Mouse (Mus musculus) kidney, adult 2 months (tissue): ENCODE measurements at regions not wholly inside any gene's neighbourhood (a gene's known extent, or its start where the extent isn't known, plus 50 kb on each side); places are given as distances from the start of the nearest gene placed in this dataset.

ENCODE experiments used
- CTCF ChIP-seq: fragments of 200-500 bp; conservative IDR thresholded peaks from 2 replicates; pipeline ENCODE4 v1.5.1; 2011; ENCODE audit warnings: low read depth, mild to moderate bottlenecking, control low read depth, low read length, moderate library complexity, mixed read lengths; ENCODE audit not compliant: insufficient read depth, insufficient read length
- POLR2A ChIP-seq: fragments of 200-500 bp; IDR thresholded peaks from one replicate; pipeline ENCODE4 v1.6.1; 2011; ENCODE audit warnings: low read depth, low read length, control low read depth

DNA sequence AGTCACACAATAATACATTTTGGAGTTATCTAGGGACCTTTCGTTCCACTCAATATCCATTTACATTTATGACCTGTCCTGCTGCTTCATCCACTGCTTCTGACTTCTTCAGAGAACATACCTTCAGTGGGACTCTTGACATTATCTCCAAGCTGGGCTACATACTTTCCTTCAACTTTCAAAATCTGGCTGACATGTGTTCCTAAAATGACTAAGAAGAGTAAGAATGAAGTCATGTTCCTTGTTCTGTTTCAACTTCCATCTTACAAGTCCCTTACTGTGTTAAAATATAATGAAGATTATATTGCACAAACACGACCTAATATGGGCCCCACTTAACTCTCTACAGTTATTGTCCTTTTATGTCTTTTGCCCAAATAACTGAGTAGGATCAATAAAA, 807.0 kb downstream of the Stpg2 start:
- TF ChIP-seq CTCF: no peak
- TF ChIP-seq POLR2A: no peak
